Mouse (Mus musculus) hindbrain, embryonic 15.5 days (tissue): Measurements from ENCODE around the gene Olfr351. TPM values are rescaled to one million over a fixed set of nuclear protein-coding genes. Genes with fewer than 3 reads are reported as not detected.

ENCODE experiments used
- ATAC-seq: fragments of 200-750 bp; cut with Nextera tagmentation; 2 replicates; pipeline ENCODE4 v1.8.0; 2017; ENCODE audit warnings: low read depth, moderate number of reproducible peaks, moderate TSS enrichment; ENCODE audit not compliant: low FRiP score
- H3K27ac ChIP-seq: fragments of 300-500 bp; sonication (generic); replicated peaks from 2 replicates; pipeline ENCODE4 v1.5.1; 2015; ENCODE audit warnings: mild to moderate bottlenecking, inconsistent platforms
- H3K27me3 ChIP-seq: fragments of 300-500 bp; sonication (generic); 2 replicates; pipeline ENCODE4 v1.6.1; 2015; ENCODE audit warnings: control low read depth, inconsistent platforms
- H3K36me3 ChIP-seq: fragments of 300-500 bp; sonication (generic); 2 replicates; pipeline ENCODE4 v1.6.1; 2015; ENCODE audit warnings: control low read depth, inconsistent platforms
- H3K4me1 ChIP-seq: fragments of 300-500 bp; sonication (generic); replicated peaks from 2 replicates; pipeline ENCODE4 v1.6.1; 2015; ENCODE audit warnings: control low read depth, inconsistent platforms
- H3K4me2 ChIP-seq: fragments of 300-500 bp; sonication (generic); 2 replicates; pipeline ENCODE4 v1.6.1; 2015; ENCODE audit warnings: moderate library complexity, mild to moderate bottlenecking, inconsistent platforms
- H3K4me3 ChIP-seq: fragments of 300-500 bp; sonication (generic); 2 replicates; pipeline ENCODE4 v1.5.1; 2015; ENCODE audit warnings: mild to moderate bottlenecking, inconsistent platforms
- H3K9ac ChIP-seq: fragments of 300-500 bp; sonication (generic); 2 replicates; pipeline ENCODE4 v1.6.1; 2015; ENCODE audit warnings: inconsistent platforms
- H3K9me3 ChIP-seq: fragments of 300-500 bp; sonication (generic); 2 replicates; pipeline ENCODE4 v1.6.1; 2016; ENCODE audit warnings: control low read depth, inconsistent platforms
- WGBS: fragments of 180-500 bp; shearing (Covaris S2); methylation state at CpG from one replicate; pipeline ENCODE4 v1.1.7; 2015; 5-methylcytosine and 5-hydroxymethylcytosine counted together
- polyA plus RNA-seq: library from polyadenylated mRNA; unstranded; fragments of >200 nt; fragmentation: Nextera tagmentation; extraction: Ambion mirVana; gene quantifications from 2 replicates; pipeline ENCODE4 v1.2.1, GENCODE M21; 2015

Olfr351 gene
- polyA plus RNA-seq = not detected in 2 replicates

DNA sequence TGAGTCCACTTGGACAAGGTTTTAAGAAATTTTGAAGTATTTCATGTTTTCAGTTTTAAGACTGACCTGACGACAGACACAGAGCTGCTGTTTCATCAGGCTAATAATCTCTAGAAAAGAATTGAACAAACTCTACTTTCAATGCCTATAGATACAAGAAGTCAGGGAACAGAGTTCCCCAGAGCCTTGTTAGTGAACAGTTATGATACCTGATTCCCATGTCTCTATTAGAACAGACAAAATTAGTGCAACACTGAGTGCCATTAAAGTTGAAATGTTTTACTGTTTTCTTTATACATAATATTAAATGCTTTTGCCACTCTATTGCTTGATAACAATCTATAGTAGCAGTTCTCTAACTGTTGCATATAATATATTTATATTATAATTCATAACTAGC is at the start of gene Olfr351:
Gene Olfr351 (minus strand): TSS at position 101 of the 400 bp plus-strand sequence.
- H3K9me3 ChIP-seq = no peaks in the 10 kb centered on the region
- H3K27ac ChIP-seq = no peak within 1 kb of the TSS
- H3K4me2 ChIP-seq = no peak within 1 kb of the TSS
- no peak within 1 kb of the TSS for H3K9ac ChIP-seq
- 90% methylated on average over 1 of the region's 1 CpGs for WGBS
- H3K4me3 ChIP-seq = no peak within 1 kb of the TSS
- no peaks in the 10 kb centered on the region for H3K36me3 ChIP-seq
- H3K4me1 ChIP-seq = no peaks in the 10 kb centered on the region
- H3K27me3 ChIP-seq = no peaks in the 10 kb centered on the region
- ATAC-seq = no peak

DNA sequence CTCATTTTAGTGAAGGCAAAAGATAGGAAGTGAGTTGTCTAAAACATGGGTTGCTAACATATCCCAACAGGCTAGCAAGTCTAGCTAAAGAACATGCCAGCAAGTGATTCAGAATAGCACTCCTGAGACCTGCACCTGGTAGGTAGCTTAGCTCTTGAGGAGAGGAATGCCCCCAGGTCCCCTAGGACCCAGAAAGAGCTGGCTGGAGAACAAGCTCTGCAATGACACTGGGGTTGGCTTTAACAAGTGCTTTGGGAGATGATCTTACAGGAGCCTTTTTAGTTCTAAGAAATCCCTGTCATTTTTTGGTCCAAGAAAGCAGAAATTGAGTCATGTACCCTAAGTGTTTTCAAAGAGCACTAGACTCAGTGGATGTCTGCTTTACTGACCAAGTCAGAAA is 42.9 kb upstream of the Olfr351 start, which contains the start of gene Olfr354:
Gene Olfr354 (plus strand): TSS at position 301 of the 400 bp plus-strand sequence.
- Histone ChIP-seq H3K4me2 (no peak within 1 kb of the TSS), H3K9me3 (no peaks in the 10 kb centered on the region; the same call in 1 of the 2 replicates), H3K36me3 (no peaks in the 10 kb centered on the region), H3K27ac (no peak within 1 kb of the TSS), H3K9ac (no peak within 1 kb of the TSS), H3K4me3 (no peak within 1 kb of the TSS), H3K27me3 (no peaks in the 10 kb centered on the region), H3K4me1 (no peaks in the 10 kb centered on the region)
- no peak for ATAC-seq

DNA sequence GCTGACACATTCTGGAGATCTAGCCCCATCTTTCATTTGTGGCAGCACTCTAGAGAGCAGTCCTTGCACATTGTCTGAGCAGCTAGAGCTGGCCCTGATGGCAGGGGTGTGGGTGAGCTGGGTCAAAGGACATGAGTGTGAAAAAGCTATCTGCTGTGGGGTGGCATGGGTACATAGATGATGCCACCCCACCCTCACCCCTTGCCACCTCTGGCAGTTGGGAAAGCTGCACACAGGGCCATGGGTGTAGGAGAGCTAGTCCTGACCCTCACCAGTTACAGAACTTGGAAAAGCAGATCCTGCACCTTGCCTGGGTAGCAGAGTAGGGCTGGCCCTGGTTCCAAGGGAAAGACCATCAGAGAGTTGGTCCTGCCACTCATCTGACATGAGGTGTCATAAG is 34.7 kb upstream of the Olfr351 start:
- Histone ChIP-seq H3K4me3 (no peak overlapping the region), H3K4me1 (no peaks in the 10 kb centered on the region), H3K9ac (no peak overlapping the region), H3K4me2 (no peak overlapping the region), H3K27ac (no peak overlapping the region), H3K9me3 (peaks cover 3% of the 10 kb centered on the region; the same call in 1 of the 2 replicates), H3K36me3 (no peaks in the 10 kb centered on the region), H3K27me3 (no peaks in the 10 kb centered on the region)
- no peak for ATAC-seq

DNA sequence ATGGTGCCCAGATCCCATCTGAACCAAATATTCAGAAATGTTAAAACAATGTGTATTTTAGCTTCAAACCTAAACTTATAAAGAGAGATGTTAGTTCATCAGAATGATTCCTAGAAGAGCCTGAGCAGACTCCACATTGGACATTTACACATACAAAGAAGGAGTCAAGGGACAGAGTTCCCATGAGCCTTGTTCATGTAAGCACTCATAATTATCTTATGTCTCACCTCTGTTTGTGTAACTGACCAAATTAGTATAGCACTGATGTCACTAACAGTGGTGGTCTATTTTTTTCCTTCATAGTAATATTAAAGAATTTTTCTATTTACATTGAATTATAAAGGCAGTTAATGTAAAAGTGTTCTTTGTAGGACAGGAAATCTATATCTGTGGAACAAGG is 30.4 kb upstream of the Olfr351 start, which contains the start of gene Olfr353:
Gene Olfr353 (minus strand): TSS at position 101 of the 400 bp plus-strand sequence.
- Histone ChIP-seq H3K27ac (no peak within 1 kb of the TSS), H3K36me3 (no peaks in the 10 kb centered on the region), H3K9me3 (peaks cover 9% of the 10 kb centered on the region; the same call in 1 of the 2 replicates), H3K27me3 (no peaks in the 10 kb centered on the region), H3K4me1 (no peaks in the 10 kb centered on the region), H3K4me3 (no peak within 1 kb of the TSS), H3K9ac (no peak within 1 kb of the TSS), H3K4me2 (no peak within 1 kb of the TSS)
- no peak for ATAC-seq

DNA sequence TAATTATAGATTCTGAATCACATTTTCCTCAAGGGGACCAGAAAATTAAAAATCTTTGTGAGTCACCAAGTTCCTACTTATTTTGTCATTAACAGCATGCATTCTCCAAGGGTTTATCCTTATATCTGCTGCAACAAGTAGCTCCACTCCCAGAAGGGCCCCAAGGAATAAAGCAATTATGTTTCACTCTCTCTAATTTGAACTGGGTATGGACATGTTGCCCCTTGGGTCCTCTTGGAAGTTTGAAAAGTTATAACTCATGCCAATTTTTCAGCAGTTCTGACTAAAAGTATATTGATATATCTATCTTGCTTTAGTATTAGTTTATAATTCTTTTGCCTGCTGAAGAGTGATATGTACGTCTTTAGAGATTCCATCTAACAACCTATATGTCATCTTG is 5.7 kb upstream of the Olfr351 start, which contains the start of gene Olfr352:
Gene Olfr352 (plus strand): TSS at position 301 of the 400 bp plus-strand sequence.
- no peak for ATAC-seq
- H3K36me3 ChIP-seq = no peaks in the 10 kb centered on the region
- H3K9me3 ChIP-seq = no peaks in the 10 kb centered on the region
- WGBS = 86% methylated on average over 1 of the region's 1 CpGs
- H3K27me3 ChIP-seq = no peaks in the 10 kb centered on the region
- H3K4me1 ChIP-seq = no peaks in the 10 kb centered on the region
- H3K4me3 ChIP-seq = no peak within 1 kb of the TSS
- no peak within 1 kb of the TSS for H3K4me2 ChIP-seq
- no peak within 1 kb of the TSS for H3K9ac ChIP-seq
- H3K27ac ChIP-seq = no peak within 1 kb of the TSS

DNA sequence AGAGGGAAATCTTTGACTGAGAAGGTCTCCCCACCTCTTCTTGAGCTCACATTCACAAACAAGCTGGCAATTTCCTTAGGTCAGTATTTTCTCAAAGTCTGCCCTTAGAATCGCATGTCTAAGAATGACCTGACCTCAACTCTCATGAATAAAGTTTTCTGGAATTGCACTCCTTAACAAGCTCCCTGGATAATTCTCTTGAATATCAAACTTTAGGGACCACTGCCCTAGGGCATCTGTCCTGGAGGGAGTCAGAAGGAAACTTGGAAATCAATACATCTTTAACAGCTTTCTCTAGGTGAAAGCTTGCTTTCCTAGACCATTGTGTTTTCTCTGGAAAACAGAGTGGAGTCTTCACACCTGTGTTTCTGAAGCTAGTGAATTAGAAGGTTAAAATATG is 16.4 kb downstream of the Olfr351 start, which contains the start of gene Olfr350:
Gene Olfr350 (plus strand): TSS at position 301 of the 400 bp plus-strand sequence.
- ATAC-seq = no peak
- H3K27me3 ChIP-seq = no peaks in the 10 kb centered on the region
- H3K36me3 ChIP-seq = no peaks in the 10 kb centered on the region
- H3K4me1 ChIP-seq = no peaks in the 10 kb centered on the region
- H3K27ac ChIP-seq = no peak within 1 kb of the TSS
- no peak within 1 kb of the TSS for H3K4me2 ChIP-seq
- H3K9me3 ChIP-seq = no peaks in the 10 kb centered on the region; the same call in 1 of the 2 replicates
- no peak within 1 kb of the TSS for H3K4me3 ChIP-seq
- WGBS = 83% methylated on average over 1 of the region's 1 CpGs
- no peak within 1 kb of the TSS for H3K9ac ChIP-seq

DNA sequence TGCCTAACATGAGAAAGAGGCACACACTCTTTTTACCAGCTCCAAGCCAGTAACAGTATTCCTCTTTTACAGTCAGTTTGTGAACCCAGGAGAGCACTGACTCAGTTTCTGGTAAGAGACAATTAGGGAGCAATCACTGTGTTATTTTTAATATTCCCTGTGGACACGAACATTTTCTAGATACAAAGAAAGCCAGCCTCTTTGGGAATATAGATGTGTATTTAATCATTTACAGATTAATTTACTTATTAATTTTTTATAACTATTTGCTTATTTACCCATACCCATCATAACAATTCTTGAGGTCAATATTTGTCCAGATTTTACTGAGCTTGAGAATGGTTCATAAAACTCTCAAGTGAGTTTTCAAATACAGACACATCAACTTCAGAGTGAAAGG is 45.5 kb downstream of the Olfr351 start, which contains the start of gene Olfr3:
Gene Olfr3 (minus strand): TSS at position 101 of the 400 bp plus-strand sequence.
- WGBS = 79% methylated on average over 1 of the region's 1 CpGs
- Histone ChIP-seq H3K27ac (no peak within 1 kb of the TSS), H3K9me3 (peaks cover 6% of the 10 kb centered on the region; the same call in 1 of the 2 replicates), H3K9ac (no peak within 1 kb of the TSS), H3K27me3 (no peaks in the 10 kb centered on the region), H3K4me1 (no peaks in the 10 kb centered on the region), H3K4me2 (no peak within 1 kb of the TSS), H3K36me3 (no peaks in the 10 kb centered on the region), H3K4me3 (no peak within 1 kb of the TSS)
- no peak for ATAC-seq

Other genes starting within 250 kb of the Olfr351 start
- gene Olfr345, start 222.6 kb downstream of the Olfr351 start, polyA plus RNA-seq = not detected in 2 replicates
- not detected in 2 replicates for gene Olfr346, start 176.9 kb downstream of the Olfr351 start, polyA plus RNA-seq
- gene Olfr347, start 130.8 kb downstream of the Olfr351 start, polyA plus RNA-seq = not detected in 2 replicates
- gene Olfr348, start 78.4 kb downstream of the Olfr351 start, polyA plus RNA-seq = not detected in 2 replicates
- gene Olfr50, start 72.1 kb downstream of the Olfr351 start, polyA plus RNA-seq = not detected in 2 replicates
- not detected in 2 replicates for gene Olfr3, start 45.6 kb downstream of the Olfr351 start, polyA plus RNA-seq
- gene Olfr350, start 16.4 kb downstream of the Olfr351 start, polyA plus RNA-seq = not detected in 2 replicates
- not detected in 2 replicates for gene Olfr352, start 5.8 kb upstream of the Olfr351 start, polyA plus RNA-seq
- gene Olfr353, start 30.3 kb upstream of the Olfr351 start, polyA plus RNA-seq = not detected in 2 replicates
- not detected in 2 replicates for gene Olfr354, start 43.0 kb upstream of the Olfr351 start, polyA plus RNA-seq
- gene Olfr355, start 66.2 kb upstream of the Olfr351 start, polyA plus RNA-seq = not detected in 2 replicates
- not detected in 2 replicates for gene Olfr356, start 74.5 kb upstream of the Olfr351 start, polyA plus RNA-seq
- not detected in 2 replicates for gene Olfr357, start 131.2 kb upstream of the Olfr351 start, polyA plus RNA-seq
- gene Olfr358, start 146.7 kb upstream of the Olfr351 start, polyA plus RNA-seq = not detected in 2 replicates
- not detected in 2 replicates for gene Olfr360, start 203.1 kb upstream of the Olfr351 start, polyA plus RNA-seq
- gene Olfr361, start 226.6 kb upstream of the Olfr351 start, polyA plus RNA-seq = not detected in 2 replicates